Mouse (Mus musculus): Measurements from ENCODE around the gene Scnn1a.
A peak's percentile ranks its signal among the peaks of the same experiment; 100 is the strongest.

Gene Scnn1a

GRCm38 (mm10) chr6:125340244-125340643 lies 19.8 kb downstream of the Scnn1a start:
- DNase-seq (ENCODE audit: low spot score in 2 of 2) = no peak

DNA sequence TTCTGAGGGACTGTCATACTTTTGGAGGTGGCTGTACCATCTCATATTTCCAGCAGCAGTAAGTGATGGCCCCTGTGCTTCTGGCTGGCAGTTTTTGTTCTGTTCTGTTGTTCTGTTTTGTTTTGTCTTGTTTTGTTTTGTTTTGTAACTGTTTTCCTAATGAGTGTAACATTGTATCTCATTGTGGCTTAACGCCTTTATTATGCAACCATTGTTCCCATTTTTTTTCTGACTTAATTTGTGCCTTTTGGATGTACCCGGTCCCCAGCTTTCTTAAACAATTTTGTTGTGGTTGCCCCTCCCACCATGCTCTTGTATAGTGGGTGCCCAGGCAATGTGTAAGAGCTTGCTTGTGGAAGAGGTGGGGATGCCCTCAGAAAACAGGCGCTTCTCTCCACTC lies 21.7 kb downstream of the Scnn1a start:
- DNase-seq (ENCODE audit: low spot score in 2 of 2) = no peak

DNA sequence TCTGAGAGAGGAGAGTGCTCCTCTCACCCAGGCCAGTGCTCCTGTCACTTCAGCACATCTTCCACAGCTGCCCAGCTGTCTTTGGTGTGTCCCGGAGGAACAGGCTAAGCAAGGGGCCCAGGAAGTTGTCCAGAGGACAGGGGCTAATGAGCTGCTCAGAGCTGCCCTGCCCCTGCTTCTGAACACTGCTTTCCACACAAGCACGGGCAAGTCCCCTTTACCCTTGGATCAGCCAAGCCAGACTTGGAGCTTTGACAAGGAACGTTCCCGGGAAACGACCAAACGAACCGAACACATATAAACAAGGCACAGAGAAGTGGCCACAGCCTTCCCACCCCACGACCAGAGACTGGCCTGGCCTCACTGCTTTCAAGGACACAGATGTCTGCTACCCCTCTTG lies 23.6 kb downstream of the Scnn1a start:
- no peak for DNase-seq (ENCODE audit: low spot score in 2 of 2)

DNA sequence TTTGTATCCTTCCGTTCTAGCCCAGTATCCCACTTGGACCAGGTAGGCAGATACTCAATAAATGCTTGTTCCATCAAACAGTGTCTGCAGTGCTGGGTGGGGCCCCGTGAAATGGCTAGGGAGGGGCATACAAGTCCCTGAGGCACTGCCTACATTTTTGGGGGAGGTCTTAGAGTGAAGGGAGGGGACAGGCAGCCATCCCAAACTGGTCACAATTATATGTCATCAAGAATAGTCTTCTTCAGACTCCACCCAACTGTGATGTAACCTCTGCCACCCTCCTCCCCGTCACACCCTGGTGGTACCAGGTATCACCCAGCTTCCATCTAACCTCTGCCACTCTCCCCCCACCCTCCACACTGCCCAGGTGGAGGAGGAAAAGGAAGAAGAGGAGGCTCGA lies 24.4 kb downstream of the Scnn1a start:
- DNase-seq (ENCODE audit: low spot score in 2 of 2) = no peak

DNA sequence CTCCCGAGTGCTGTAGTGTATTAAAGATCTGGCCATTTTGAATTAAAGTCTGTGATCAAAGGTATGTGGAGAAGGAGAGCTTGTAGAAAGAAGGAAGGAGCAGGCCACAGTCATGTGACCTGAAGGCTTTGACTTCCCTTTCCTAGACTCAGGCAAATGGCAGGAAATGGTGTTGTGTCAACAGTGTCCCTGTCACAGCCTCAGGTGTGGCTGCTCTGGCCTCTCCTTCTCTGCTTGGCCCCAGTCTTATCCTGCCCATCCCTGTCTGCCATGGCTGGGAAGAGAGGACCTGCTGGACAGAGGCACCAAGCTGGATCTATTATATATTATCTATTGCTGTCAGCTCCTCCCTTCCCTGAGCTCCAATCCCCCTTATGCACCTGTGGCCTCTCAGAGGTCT lies 25.2 kb downstream of the Scnn1a start:
- no peak for DNase-seq (ENCODE audit: low spot score in 2 of 2)

DNA sequence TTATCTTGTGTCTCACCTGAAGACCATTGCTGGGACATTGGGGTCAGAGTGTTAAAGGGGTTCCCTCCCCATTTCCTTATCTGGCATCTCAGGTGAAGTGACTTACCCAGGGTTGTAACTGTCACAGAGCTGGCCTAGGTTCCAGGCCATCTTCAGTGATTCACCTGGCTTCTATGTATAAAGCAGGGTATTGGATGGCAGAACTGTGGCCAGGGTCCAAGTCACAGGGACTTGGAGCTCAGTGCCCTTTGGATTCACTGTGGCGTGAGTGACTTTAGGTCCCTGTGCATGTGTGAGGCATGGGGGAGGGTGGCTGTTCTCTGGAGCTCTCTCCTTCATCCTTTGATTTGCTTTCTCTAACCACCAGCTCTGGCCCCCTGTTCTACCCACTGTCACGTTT lies 25.6 kb downstream of the Scnn1a start:
- no peak for DNase-seq (ENCODE audit: low spot score in 2 of 2)

DNA sequence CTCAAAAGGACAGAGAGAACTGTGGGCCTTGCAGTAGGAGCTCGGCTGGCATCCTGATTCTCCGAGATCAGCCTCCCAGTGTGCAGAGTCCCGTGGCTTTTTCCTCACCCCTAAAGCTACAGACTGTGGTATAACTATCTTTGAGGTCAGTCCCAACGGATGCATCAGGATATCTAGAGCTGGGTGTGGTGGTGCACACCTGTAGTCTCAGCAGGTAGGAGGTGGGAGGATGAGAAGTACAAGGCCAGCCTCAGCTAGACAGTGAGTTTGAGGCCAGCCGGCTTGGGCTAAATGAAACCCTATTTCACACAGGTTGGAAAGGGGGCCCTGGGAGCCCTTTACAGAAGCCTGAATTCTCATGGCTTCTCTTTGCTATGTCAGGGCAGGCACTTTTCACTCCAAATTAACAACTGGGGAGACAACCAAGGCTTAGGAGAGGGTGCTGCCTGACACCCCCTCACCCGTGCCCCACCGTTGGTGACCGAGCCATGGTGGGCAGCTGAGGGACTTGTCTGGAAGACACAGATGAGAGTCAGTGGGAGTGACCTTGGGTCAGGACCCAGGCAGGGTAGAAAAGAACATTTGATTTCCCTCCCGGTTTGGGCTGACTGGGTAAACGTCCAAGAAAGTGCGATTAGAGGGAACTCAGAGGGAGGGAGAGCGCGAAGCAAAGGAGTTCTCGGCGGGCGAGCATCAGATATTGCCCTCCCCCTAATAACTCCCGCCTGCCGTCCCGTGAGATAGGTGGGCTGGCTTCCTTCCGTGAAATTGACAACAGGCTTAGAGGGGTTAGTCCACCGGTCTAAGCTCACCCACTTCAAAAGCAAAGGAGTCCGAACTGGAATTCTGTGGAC lies 28.5 kb downstream of the Scnn1a start, which contains the start of gene Tnfrsf1a:
TSS of gene Tnfrsf1a (plus strand) at position 642 of the 854 bp plus-strand sequence.
- DNase-seq (ENCODE audit: low spot score in 2 of 2) = no peak

DNA sequence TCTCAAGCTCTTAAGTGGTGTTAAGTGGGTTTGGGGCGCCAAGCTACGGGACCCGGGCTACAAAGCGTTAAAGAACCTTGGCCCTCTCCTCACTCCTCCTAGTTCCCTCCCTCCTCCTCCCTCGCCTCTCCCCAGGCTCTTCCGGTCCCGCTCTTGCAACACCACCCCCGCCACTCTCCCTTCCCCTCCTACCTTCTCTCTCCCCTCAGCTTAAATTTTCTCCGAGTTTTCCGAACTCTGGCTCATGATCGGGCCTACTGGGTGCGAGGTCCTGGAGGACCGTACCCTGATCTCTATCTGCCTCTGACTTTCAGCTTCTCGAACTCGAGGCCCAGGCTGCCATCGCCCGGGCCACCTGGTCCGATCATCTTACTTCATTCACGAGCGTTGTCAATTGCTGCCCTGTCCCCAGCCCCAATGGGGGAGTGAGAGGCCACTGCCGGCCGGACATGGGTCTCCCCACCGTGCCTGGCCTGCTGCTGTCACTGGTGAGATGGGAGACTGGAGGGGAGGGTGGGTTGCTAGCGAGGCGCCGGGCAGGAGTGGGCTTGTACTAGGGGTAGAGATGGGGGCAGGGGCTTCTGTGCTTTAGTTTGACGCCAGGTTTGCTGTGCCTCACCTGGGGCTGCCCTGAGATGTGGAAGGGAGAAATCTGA lies 29.2 kb downstream of the Scnn1a start:
- DNase-seq (ENCODE audit: low spot score in 2 of 2) = peak in 1 of 2 experiments; percentile 30

DNA sequence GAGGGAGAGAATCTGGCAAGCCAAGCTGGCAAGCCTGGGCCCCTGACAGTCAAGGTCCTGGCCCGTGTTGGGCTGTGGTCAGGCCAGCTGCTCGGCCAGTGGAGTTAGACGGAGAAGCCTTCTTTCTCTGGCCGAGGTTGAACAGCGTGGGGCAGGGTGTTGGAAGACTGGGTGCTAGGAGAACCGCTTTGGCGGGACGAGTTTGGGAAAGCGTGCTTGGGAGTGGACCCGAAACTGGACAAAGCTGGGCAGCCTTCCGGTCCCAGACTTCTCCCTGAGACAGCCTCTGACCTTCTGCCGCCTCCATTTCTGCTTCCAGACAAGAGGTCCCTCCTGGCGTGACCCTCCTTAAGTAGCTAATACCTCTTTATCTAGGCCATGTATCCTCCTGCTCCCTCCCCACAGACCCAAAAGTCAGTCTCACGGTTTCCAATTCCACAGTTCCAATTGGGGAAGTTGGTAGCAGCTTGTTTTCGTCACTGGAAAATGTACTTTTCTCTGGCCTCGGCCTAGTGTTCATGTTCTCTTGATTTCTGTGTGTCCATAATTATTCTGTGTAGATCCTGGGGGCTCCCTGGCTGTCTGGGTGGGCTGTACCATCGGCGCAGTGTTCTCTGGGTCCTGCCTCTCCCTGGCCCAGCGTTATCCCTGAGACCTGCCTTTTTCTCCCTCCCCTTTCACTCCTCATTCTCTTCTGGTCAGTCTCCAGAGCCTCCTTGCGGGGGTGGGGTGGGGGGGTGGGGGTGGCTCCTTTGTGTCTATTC lies 30.0 kb downstream of the Scnn1a start:
- no peak for DNase-seq (ENCODE audit: low spot score in 2 of 2)

DNA sequence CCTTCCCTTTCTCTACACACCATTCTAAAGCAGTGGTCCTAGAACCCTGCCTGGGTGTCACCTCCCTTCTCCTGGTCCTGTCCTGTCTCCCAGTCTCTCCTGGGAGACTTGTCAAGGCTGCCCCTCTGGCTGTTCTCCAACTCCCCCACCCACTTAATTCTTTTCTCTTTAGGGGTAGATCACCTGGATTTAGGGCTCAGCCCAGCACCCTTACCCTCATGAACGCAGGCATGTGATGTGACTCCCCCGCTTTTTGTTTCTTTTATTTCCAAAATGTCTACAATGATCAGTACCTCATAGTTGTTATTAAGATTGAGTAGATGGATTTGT lies 30.5 kb downstream of the Scnn1a start:
- no peak for DNase-seq (ENCODE audit: low spot score in 2 of 2)

GRCm38 (mm10) chr6:125351368-125352045 lies 31.0 kb downstream of the Scnn1a start:
- peak; percentile 48 to 65 for DNase-seq (ENCODE audit: low spot score in 2 of 2)

DNA sequence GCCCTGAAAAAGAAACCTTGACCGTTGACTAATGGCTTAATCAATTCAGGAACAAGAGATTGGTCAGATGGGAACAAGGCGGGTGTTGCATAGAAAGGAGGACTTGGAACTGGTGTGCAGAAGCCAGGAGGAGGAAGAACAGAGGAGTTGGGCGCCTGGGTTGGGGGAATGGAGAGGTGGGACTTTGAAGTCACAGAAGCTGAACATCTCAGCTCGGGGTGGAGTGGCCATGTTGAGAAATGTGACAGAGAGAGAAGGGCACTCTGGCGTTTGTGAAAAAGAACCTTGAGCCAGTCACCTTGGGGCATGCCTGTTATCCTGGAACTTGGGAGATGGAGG lies 31.6 kb downstream of the Scnn1a start:
- no peak for DNase-seq (ENCODE audit: low spot score in 2 of 2)

DNA sequence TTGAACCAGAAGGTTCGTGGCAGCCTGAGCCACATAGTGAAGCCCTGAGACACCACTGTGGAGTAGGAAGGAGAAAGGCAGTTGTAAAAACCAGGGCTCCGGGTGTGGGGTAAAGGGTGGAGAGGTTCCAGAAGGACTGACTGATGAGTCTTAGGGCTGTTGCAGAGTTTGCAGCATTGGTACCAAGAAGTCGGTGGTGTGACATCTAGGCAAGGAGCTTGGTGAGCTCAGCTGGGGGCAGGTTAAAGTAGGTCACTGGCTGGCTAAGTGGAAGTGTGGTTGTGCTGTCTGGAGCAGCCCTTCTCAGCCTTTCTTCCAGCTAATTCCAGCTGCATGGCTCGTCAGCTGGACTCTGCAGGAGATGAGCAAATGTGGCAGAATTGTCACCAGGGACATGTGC lies 32.4 kb downstream of the Scnn1a start:
- no peak for DNase-seq (ENCODE audit: low spot score in 2 of 2)

GRCm38 (mm10) chr6:125353221-125353620 lies 32.8 kb downstream of the Scnn1a start:
- DNase-seq (ENCODE audit: low spot score in 2 of 2) = no peak

DNA sequence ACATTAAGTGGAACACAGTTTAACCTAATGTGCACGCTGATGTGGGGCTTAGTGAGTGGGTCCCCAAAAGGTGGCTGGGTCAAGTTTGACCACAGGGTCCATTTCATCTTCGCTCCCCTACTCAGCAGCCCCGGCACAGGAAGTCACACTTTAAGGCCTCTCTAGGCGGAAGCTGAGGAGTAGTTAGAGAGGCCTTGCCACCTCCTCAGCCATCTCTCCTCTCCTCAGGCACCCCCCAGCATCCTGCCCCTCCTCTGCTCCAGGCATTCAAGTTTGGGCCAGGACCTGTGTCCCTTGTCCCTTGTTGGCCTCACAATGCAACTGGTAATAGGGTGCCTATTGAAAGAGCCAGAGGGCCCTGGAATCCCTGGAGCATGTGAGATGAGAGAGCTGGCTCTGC lies 33.2 kb downstream of the Scnn1a start:
- DNase-seq (ENCODE audit: low spot score in 2 of 2) = peak; percentile 51 to 66

- DNase-seq (ENCODE audit: low spot score in 2 of 2) = no peak
These were observed 34.1 kb downstream of the Scnn1a start for GRCm38 (mm10) chr6:125354352-125355151.

- DNase-seq (ENCODE audit: low spot score in 2 of 2) = no peak
These were observed 34.8 kb downstream of the Scnn1a start for GRCm38 (mm10) chr6:125355197-125355741.

- DNase-seq (ENCODE audit: low spot score in 2 of 2) = no peak
These were observed 35.8 kb downstream of the Scnn1a start for GRCm38 (mm10) chr6:125356264-125356663.

- DNase-seq (ENCODE audit: low spot score in 2 of 2) = no peak
These were observed 36.9 kb downstream of the Scnn1a start for GRCm38 (mm10) chr6:125357334-125357733.

DNA sequence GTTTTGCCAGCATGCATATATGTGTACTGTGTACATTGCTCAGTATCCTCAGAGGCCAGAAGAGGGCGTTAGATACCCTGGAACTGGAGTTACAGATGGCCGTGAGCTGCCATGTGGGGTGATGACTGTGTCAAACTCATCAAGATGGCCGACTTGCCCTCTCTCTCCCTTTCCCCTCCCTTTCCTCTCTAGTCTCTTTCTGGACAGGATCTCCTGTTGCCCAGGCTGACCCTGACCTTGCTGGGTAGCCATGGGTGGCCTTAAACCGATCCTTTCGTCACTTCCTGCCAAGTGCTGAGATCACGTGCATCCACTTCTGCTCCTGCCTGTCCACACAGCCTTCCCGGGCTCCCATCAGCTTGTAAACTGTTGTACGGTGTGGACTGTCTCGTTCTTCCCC lies 39.5 kb downstream of the Scnn1a start:
- no peak for DNase-seq (ENCODE audit: low spot score in 2 of 2)

- DNase-seq (ENCODE audit: low spot score in 2 of 2) = peak in 1 of 2 experiments; percentile 45
These were observed 40.4 kb downstream of the Scnn1a start for GRCm38 (mm10) chr6:125360846-125361245.
